Mouse (Mus musculus) cortical plate, adult 2 months (tissue): Measurements from ENCODE around the gene Nemp1.

Experiments used
- CTCF ChIP-seq: fragments of 200-500 bp; IDR thresholded peaks from 2 replicates; pipeline ENCODE4 v1.5.1; 2011; ENCODE audit warnings: mild to moderate bottlenecking, control low read depth, low read length; ENCODE audit not compliant: insufficient read depth; ENCODE audit errors: extremely low read depth
- POLR2A ChIP-seq: fragments of 200-500 bp; IDR thresholded peaks from 2 replicates; pipeline ENCODE4 v1.6.1; 2011; ENCODE audit warnings: mild to moderate bottlenecking, low read length, control low read depth; ENCODE audit not compliant: insufficient read depth; ENCODE audit errors: extremely low read depth

GRCm38 (mm10) chr10:127626433-127626832, 40.3 kb upstream of the Nemp1 start:
- TF ChIP-seq POLR2A (no peak), CTCF (peak; percentile 51)
